Mouse (Mus musculus) brown adipose tissue, adult 24 weeks (tissue): ENCODE measurements around the gene Ptpre. TPM values are rescaled to one million over a fixed set of nuclear protein-coding genes. Genes with fewer than 3 reads are reported as not detected.

Source experiments
- H3K27ac ChIP-seq: fragments of 200-500 bp; replicated peaks from 2 replicates; pipeline ENCODE4 v1.5.1; 2012; ENCODE audit warnings: low read depth, mild to moderate bottlenecking, low read length
- H3K4me1 ChIP-seq: fragments of 200-500 bp; 2 replicates; pipeline ENCODE4 v1.6.1; 2012; ENCODE audit warnings: low read length, mixed read lengths; ENCODE audit not compliant: control insufficient read depth, insufficient read depth, insufficient read length
- H3K4me3 ChIP-seq: fragments of 200-500 bp; 2 replicates; pipeline ENCODE4 v1.5.1; 2012; ENCODE audit warnings: low read depth, mild to moderate bottlenecking, low read length, moderate library complexity; ENCODE audit not compliant: insufficient read depth
- polyA plus RNA-seq: library from polyadenylated mRNA; stranded (reverse); fragments of >200 nt; gene quantifications from 2 replicates; pipeline ENCODE4 v1.2.4, GENCODE M21; 2012; ENCODE audit not compliant: missing spikeins, insufficient read depth, insufficient read length

The Ptpre gene
- polyA plus RNA-seq, 1 experiment: 1.5 TPM

DNA sequence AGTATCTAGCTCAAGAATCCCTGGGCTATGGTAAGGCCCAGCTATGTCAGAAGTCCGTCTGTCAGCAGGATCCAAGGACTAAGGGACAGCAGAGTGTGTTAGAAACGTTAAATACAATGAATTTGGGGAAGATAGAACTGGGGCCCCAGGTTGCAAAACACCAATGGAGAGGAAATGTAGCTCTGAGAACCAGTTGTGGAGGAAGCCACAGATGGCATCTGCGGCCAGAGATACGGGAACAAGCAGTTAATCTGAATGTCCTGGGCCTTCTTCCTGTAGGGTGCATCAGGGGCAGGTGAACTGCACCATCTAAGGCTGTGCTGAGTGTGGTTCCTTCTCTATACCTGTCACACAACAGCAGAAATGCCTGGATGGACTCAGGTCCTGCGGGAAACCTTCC is 43.8 kb downstream of the Ptpre start:
- no peak overlapping the region for H3K27ac ChIP-seq
- H3K4me3 ChIP-seq: no peak overlapping the region
- no peaks in the 10 kb centered on the region for H3K4me1 ChIP-seq

GRCm38 (mm10) chr7:135585125-135585687 is 47.9 kb downstream of the Ptpre start:
- H3K4me1 ChIP-seq: peaks cover 4% of the 10 kb centered on the region; the same call in 1 of the 2 replicates
- no peak overlapping the region for H3K4me3 ChIP-seq
- no peak overlapping the region for H3K27ac ChIP-seq

GRCm38 (mm10) chr7:135586402-135586801 is 49.1 kb downstream of the Ptpre start:
- Histone ChIP-seq H3K27ac (peak overlapping the region; percentile 45; the same call in 1 of the 2 replicates), H3K4me3 (no peak overlapping the region), H3K4me1 (peaks cover 4% of the 10 kb centered on the region; the same call in 1 of the 2 replicates)

DNA sequence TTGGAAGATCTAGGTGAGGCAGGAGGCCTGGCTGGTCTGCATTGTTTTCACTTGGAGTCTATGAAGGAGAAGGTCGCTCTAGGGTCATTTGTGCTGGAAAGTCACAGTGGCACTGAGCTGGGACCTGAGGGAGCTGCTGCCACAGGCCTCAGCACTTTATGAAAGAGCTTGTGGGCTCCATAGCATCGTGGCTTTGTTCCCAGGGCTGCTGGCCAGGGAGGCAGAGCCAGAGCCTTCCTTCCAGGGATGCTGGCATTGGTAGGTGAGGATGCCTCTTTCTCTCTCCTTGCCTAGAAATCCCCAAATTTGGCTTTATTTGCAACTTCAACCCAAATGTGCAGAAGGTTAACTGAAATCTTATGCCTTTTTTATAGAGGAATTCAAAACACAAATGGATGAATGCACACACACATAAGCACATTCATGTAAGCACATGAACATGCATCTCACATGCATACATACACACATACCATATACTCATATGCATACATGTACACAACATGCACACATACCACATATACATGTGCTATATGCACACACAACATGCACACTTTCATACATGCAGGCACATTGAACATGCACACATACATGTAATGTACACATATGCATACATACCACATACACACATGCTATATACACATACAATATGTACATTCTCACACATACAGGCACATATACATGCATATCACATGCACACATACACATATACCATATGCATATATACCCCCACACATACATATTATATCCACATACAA is 50.7 kb downstream of the Ptpre start:
- Histone ChIP-seq H3K4me3 (no peak overlapping the region), H3K27ac (no peak overlapping the region), H3K4me1 (peaks cover 4% of the 10 kb centered on the region; the same call in 1 of the 2 replicates)

- no peak overlapping the region for H3K27ac ChIP-seq
- peaks cover 4% of the 10 kb centered on the region; the same call in 1 of the 2 replicates for H3K4me1 ChIP-seq
- no peak overlapping the region for H3K4me3 ChIP-seq
Observed at GRCm38 (mm10) chr7:135588620-135589309, 51.5 kb downstream of the Ptpre start.

DNA sequence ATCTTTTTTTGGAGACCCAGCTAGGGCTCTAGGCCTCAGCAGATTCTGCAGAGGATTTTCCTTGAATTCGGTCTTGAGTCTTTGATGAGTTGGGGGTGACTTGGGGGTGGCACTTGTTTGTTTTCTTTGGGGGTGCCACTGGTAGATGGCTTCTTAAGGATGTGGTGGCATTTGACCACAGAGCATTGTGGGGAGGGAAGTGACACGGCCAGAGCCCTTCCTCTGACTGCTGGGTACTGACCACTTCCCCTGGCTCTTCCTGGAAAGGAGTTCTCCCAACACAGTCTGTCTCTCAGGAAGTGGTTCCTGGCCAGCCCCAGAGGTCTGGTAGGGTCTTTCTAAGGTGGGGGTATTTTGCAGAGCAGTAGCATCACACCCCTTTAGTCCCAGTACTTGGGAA is 54.2 kb downstream of the Ptpre start:
- Histone ChIP-seq H3K27ac (no peak overlapping the region), H3K4me3 (no peak overlapping the region), H3K4me1 (peaks cover 8% of the 10 kb centered on the region; the same call in 1 of the 2 replicates)

- H3K4me3 ChIP-seq: no peak overlapping the region
- H3K27ac ChIP-seq: no peak overlapping the region
- H3K4me1 ChIP-seq: peaks cover 21% of the 10 kb centered on the region
Observed at GRCm38 (mm10) chr7:135593286-135593685, 56.0 kb downstream of the Ptpre start.

DNA sequence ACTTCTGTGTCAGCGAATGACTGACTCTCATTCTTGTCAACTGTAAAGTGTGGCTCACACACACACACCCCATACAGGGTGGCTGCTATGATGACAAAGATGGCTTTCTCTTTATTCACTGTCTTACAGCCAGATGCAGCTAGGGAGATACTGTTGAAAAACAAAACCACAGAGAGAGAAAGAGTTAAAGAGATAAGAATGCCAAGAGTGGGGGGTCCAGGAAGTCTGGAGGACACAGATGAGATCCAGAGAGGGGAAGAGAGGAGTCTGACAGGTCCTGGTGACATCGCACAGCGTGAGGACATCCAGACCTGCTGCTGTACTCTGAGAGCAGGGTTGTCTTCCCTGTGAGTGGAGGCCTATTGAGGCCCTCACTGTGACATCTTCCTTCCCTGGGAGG is 56.5 kb downstream of the Ptpre start:
- peaks cover 24% of the 10 kb centered on the region for H3K4me1 ChIP-seq
- no peak overlapping the region for H3K4me3 ChIP-seq
- no peak overlapping the region for H3K27ac ChIP-seq

DNA sequence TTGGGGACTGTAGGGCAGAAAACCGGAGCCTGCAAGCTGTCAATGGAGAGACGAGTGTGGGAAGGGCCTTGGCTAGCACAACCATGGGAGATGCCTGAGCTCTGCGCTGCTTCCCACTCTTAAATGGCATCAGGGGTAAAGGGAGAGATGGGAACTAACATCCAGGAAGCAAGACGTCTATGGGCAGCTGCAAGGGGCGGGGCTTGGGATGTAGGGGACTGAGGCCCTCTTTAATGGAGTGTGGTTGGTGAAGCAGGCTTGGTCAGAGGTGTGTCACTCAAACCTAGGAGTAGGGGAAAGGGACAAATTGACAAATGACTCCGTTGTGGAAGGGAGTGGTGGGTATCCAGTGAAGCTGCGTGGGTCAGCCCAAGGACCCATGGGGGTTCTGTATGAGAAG is 57.4 kb downstream of the Ptpre start:
- H3K4me3 ChIP-seq: no peak overlapping the region
- H3K4me1 ChIP-seq: peaks cover 26% of the 10 kb centered on the region
- H3K27ac ChIP-seq: no peak overlapping the region

- Histone ChIP-seq H3K4me3 (no peak overlapping the region), H3K4me1 (peaks cover 26% of the 10 kb centered on the region), H3K27ac (no peak overlapping the region)
Observed at GRCm38 (mm10) chr7:135595640-135596174, 58.4 kb downstream of the Ptpre start.

GRCm38 (mm10) chr7:135597006-135597405 is 59.7 kb downstream of the Ptpre start:
- no peak overlapping the region for H3K4me3 ChIP-seq
- peaks cover 31% of the 10 kb centered on the region for H3K4me1 ChIP-seq
- H3K27ac ChIP-seq: 0 out of 2 replicates have a peak overlapping the region, but pooled peaks have one; percentile 24

- no peak overlapping the region for H3K4me3 ChIP-seq
- H3K27ac ChIP-seq: peak overlapping the region; percentile 80
Observed at GRCm38 (mm10) chr7:135597604-135598289, 60.5 kb downstream of the Ptpre start.

GRCm38 (mm10) chr7:135598303-135598855 is 61.1 kb downstream of the Ptpre start:
- Histone ChIP-seq H3K27ac (peak overlapping the region; percentile 80), H3K4me3 (no peak overlapping the region)

More at GRCm38 (mm10) chr7:135597604-135598289, 60.5 kb downstream of the Ptpre start:
- peaks cover 39% of the 10 kb centered on the region for H3K4me1 ChIP-seq

GRCm38 (mm10) chr7:135600076-135600475 is 62.8 kb downstream of the Ptpre start:
- H3K4me3 ChIP-seq: no peak overlapping the region
- H3K4me1 ChIP-seq: peaks cover 51% of the 10 kb centered on the region
- no peak overlapping the region for H3K27ac ChIP-seq

More at GRCm38 (mm10) chr7:135598303-135598855, 61.1 kb downstream of the Ptpre start:
- H3K4me1 ChIP-seq: peaks cover 43% of the 10 kb centered on the region
